Mouse (Mus musculus) retina, embryonic 14.5 days (tissue): Measurements from ENCODE around the gene Olfr773.
"Not testable (repeated sequence)": the region's sequence is repeated elsewhere in the genome, so short reads cannot be mapped to it uniquely, and the experiment has no call there.

Experiments
- DNase-seq: peaks from one replicate; pipeline ENCODE4 v3.0.0-alpha.2; 2015; ENCODE audit warnings: low spot score

The Olfr773 gene

GRCm38 (mm10) chr10:129187319-129187718 is at the start of gene Olfr773:
Gene Olfr773 (minus strand): TSS chr10:129187419.
- DNase-seq, result not testable (repeated sequence)

- no peak for DNase-seq
These were observed 48.7 kb upstream of the Olfr773 start, which contains the start of gene Olfr774 for GRCm38 (mm10) chr10:129235904-129236303. Gene Olfr774 (plus strand): TSS chr10:129236204.

GRCm38 (mm10) chr10:129230737-129231136 is 43.5 kb upstream of the Olfr773 start:
- DNase-seq, result no peak

- not testable (repeated sequence) for DNase-seq
These were observed 9.4 kb downstream of the Olfr773 start, which contains the start of gene Olfr772 for GRCm38 (mm10) chr10:129177821-129178220. Gene Olfr772 (minus strand): TSS chr10:129177921.

- no peak for DNase-seq
These were observed 22.6 kb downstream of the Olfr773 start, which contains the start of gene Olfr771 for GRCm38 (mm10) chr10:129164651-129165050. Gene Olfr771 (minus strand): TSS chr10:129164751.

GRCm38 (mm10) chr10:129138898-129139297 is 48.3 kb downstream of the Olfr773 start, which contains the start of gene Olfr770:
Gene Olfr770 (minus strand): TSS chr10:129138998.
- no peak for DNase-seq
